Mouse (Mus musculus) hindbrain, embryonic 14.5 days (tissue): Measurements from ENCODE around the gene Pdzd11. TPM values are rescaled to one million over a fixed set of nuclear protein-coding genes. Genes with fewer than 3 reads are reported as not detected.

Experiments used
- ATAC-seq: fragments of 200-750 bp; cut with Nextera tagmentation; 2 replicates; pipeline ENCODE4 v1.8.0; 2017; ENCODE audit warnings: moderate number of reproducible peaks, mild to moderate bottlenecking, moderate TSS enrichment, moderate library complexity; ENCODE audit not compliant: low FRiP score
- DNase-seq: peaks from one replicate; pipeline ENCODE4 v3.0.0-alpha.2; 2015; ENCODE audit warnings: low spot score
- H3K27ac ChIP-seq: fragments of 300-500 bp; sonication (generic); 2 replicates; pipeline ENCODE4 v1.5.1; 2014; ENCODE audit warnings: mild to moderate bottlenecking, moderate library complexity
- H3K27me3 ChIP-seq: fragments of 300-500 bp; sonication (generic); 2 replicates; pipeline ENCODE4 v1.6.1; 2014; ENCODE audit warnings: mild to moderate bottlenecking, low read length, mixed read lengths; ENCODE audit not compliant: control insufficient read depth, insufficient read depth
- H3K36me3 ChIP-seq: fragments of 300-500 bp; sonication (generic); replicated peaks from 2 replicates; pipeline ENCODE4 v1.6.1; 2014; ENCODE audit not compliant: control insufficient read depth, insufficient read depth
- H3K4me1 ChIP-seq: fragments of 300-500 bp; sonication (generic); replicated peaks from 2 replicates; pipeline ENCODE4 v1.6.1; 2014; ENCODE audit warnings: antibody characterized with exemption, low read length, mixed read lengths; ENCODE audit not compliant: control insufficient read depth, insufficient read depth
- H3K4me2 ChIP-seq: fragments of 300-500 bp; sonication (generic); replicated peaks from 2 replicates; pipeline ENCODE4 v1.6.1; 2014; ENCODE audit warnings: mild to moderate bottlenecking, moderate library complexity
- H3K4me3 ChIP-seq: fragments of 300-500 bp; sonication (generic); replicated peaks from 2 replicates; pipeline ENCODE4 v1.5.1; 2014; ENCODE audit warnings: mild to moderate bottlenecking, low read length
- H3K9ac ChIP-seq: fragments of 300-500 bp; sonication (generic); 2 replicates; pipeline ENCODE4 v1.6.1; 2014
- H3K9me3 ChIP-seq: fragments of 300-500 bp; sonication (generic); 2 replicates; pipeline ENCODE4 v1.6.1; 2016; ENCODE audit warnings: low read length; ENCODE audit not compliant: control insufficient read depth
- WGBS: fragments of 180-500 bp; shearing (Covaris S2); extraction: QIAGEN DNeasy Blood & Tissue Kit; methylation state at CpG from one replicate; pipeline ENCODE4 v1.1.7; 2014; 5-methylcytosine and 5-hydroxymethylcytosine counted together
- polyA plus RNA-seq: library from polyadenylated mRNA; unstranded; fragments of >200 nt; fragmentation: Nextera tagmentation; extraction: Ambion mirVana; gene quantifications from 2 replicates; pipeline ENCODE4 v1.2.1, GENCODE M21; 2014

Gene Pdzd11
- polyA plus RNA-seq, 1 experiment from 2014 or later: 102 TPM

GRCm38 (mm10) chrX:100618488-100618887, 7.9 kb downstream of the Pdzd11 start:
- Histone ChIP-seq H3K4me2 (no peak overlapping the region), H3K27ac (no peak overlapping the region), H3K27me3 (no peaks in the 10 kb centered on the region), H3K4me1 (no peaks in the 10 kb centered on the region), H3K36me3 (peaks cover 7% of the 10 kb centered on the region), H3K9ac (no peak overlapping the region), H3K4me3 (no peak overlapping the region), H3K9me3 (no peaks in the 10 kb centered on the region)
- ATAC-seq: no peak
- DNase-seq: no peak
- WGBS: 69% methylated on average over 3 of the region's 3 CpGs

GRCm38 (mm10) chrX:100605314-100605713, 21.1 kb downstream of the Pdzd11 start, which contains the start of gene Arr3:
Gene Arr3 (plus strand): TSS chrX:100605497.
- H3K4me3 ChIP-seq: no peak within 1 kb of the TSS
- H3K4me1 ChIP-seq: no peaks in the 10 kb centered on the region
- ATAC-seq (no peak), DNase-seq (no peak)
- H3K4me2 ChIP-seq: no peak within 1 kb of the TSS
- no peak within 1 kb of the TSS for H3K9ac ChIP-seq
- H3K27me3 ChIP-seq: no peaks in the 10 kb centered on the region
- H3K9me3 ChIP-seq: no peaks in the 10 kb centered on the region
- H3K27ac ChIP-seq: no peak within 1 kb of the TSS
- no peaks in the 10 kb centered on the region for H3K36me3 ChIP-seq
- WGBS: 81% methylated on average over 1 of the region's 1 CpGs

- no peak overlapping the region for H3K4me2 ChIP-seq
- H3K4me3 ChIP-seq: no peak overlapping the region
- no peak overlapping the region for H3K27ac ChIP-seq
- no peaks in the 10 kb centered on the region for H3K9me3 ChIP-seq
- no peaks in the 10 kb centered on the region for H3K4me1 ChIP-seq
- H3K36me3 ChIP-seq: no peaks in the 10 kb centered on the region
- H3K27me3 ChIP-seq: 0 out of 2 replicates have a peak, but pooled peaks cover 3% of the 10 kb centered on the region
- H3K9ac ChIP-seq: no peak overlapping the region
- no peak for ATAC-seq
- 69% methylated on average over 4 of the region's 4 CpGs for WGBS
- no peak for DNase-seq
Observed at GRCm38 (mm10) chrX:100599755-100600154, 26.6 kb downstream of the Pdzd11 start.

GRCm38 (mm10) chrX:100597439-100597838, 28.9 kb downstream of the Pdzd11 start:
- Histone ChIP-seq H3K4me1 (no peaks in the 10 kb centered on the region), H3K36me3 (no peaks in the 10 kb centered on the region), H3K9ac (no peak overlapping the region), H3K27me3 (0 out of 2 replicates have a peak, but pooled peaks cover 8% of the 10 kb centered on the region), H3K4me2 (no peak overlapping the region), H3K4me3 (no peak overlapping the region), H3K27ac (no peak overlapping the region), H3K9me3 (no peaks in the 10 kb centered on the region)
- peak; percentile 40; the same call in 1 of the 2 replicates for ATAC-seq
- no peak for DNase-seq
- WGBS: 24% methylated on average over 5 of the region's 5 CpGs

GRCm38 (mm10) chrX:100594791-100595190, 31.6 kb downstream of the Pdzd11 start, which contains the start of gene P2ry4:
Gene P2ry4 (minus strand): TSS chrX:100594869.
- Histone ChIP-seq H3K27me3 (0 out of 2 replicates have a peak, but pooled peaks cover 8% of the 10 kb centered on the region), H3K4me1 (no peaks in the 10 kb centered on the region), H3K27ac (no peak within 1 kb of the TSS), H3K4me3 (no peak within 1 kb of the TSS), H3K9me3 (no peaks in the 10 kb centered on the region), H3K4me2 (no peak within 1 kb of the TSS), H3K36me3 (no peaks in the 10 kb centered on the region), H3K9ac (no peak within 1 kb of the TSS)
- ATAC-seq (no peak), DNase-seq (no peak)
- WGBS: 69% methylated on average over 4 of the region's 4 CpGs

Other genes starting within 250 kb of the Pdzd11 start
- gene Otud6a, start 197.6 kb downstream of the Pdzd11 start, polyA plus RNA-seq: not detected in 2 replicates
- gene Awat2, start 183.9 kb downstream of the Pdzd11 start, polyA plus RNA-seq: 0.39 TPM in 1 of 2 replicates, not detected in the other
- 27.2 and 30.5 TPM in 2 replicates for gene Igbp1, start 132.3 kb downstream of the Pdzd11 start, polyA plus RNA-seq
- not detected in 2 replicates for gene Dgat2l6, start 101.7 kb downstream of the Pdzd11 start, polyA plus RNA-seq
- gene Awat1, start 54.3 kb downstream of the Pdzd11 start, polyA plus RNA-seq: not detected in 2 replicates
- gene P2ry4, start 31.7 kb downstream of the Pdzd11 start, polyA plus RNA-seq: not detected in 2 replicates
- gene Arr3, start 21.1 kb downstream of the Pdzd11 start, polyA plus RNA-seq: not detected in 2 replicates
- gene Kif4, start 831 bp downstream of the Pdzd11 start, polyA plus RNA-seq: 4.8 and 6.0 TPM in 2 replicates
- gene Gdpd2, start 103.3 kb upstream of the Pdzd11 start, polyA plus RNA-seq: 36.2 and 38.7 TPM in 2 replicates
- 9.8 and 12.1 TPM in 2 replicates for gene Dlg3, start 141.2 kb upstream of the Pdzd11 start, polyA plus RNA-seq